ENCODE assay signal across 30 mouse cellular contexts in the genomic region with DNA sequence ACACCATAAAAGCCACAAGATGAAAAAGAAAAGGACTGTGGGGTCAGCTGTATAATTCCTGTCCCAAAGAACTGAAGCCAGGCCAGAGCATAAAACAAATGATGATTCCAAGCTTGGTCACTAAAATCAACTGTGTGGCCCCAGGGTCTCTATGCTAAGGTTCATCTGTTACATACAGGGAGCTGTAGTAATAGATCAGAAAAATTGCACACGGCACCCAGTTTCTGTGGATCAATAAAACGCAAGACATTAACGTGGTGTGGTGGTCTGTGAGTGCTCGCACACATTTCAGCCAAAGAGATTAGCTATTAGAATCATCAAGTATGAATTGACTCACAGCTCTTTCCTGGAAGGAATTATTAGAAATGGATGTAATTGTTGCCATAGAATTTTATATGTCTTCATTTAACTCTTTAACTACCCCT. TPM values are rescaled to one million over a fixed set of nuclear protein-coding genes. Genes with fewer than 3 reads are reported as not detected.
DNase-seq lines count a peak whose midpoint lies in the region; ATAC-seq lines count a peak whose summit lies in the region.
"Had no signal": no experiment of that assay in that cellular context is flagged by ENCODE, and none has a peak within 500 bp of the region (broad histone marks: within the 10 kb centered on the region; RNA-seq: fewer than 3 reads in every experiment).

No protein-coding gene starts in this region.

- no peaks in the 10 kb centered on the region for H3K27me3 ChIP-seq in hindbrain, embryonic 12.5 days
- H3K27me3 ChIP-seq in hindbrain, embryonic 16.5 days (replicated peaks; ENCODE audit: control insufficient read depth, insufficient read depth, low read length): no peaks in the 10 kb centered on the region
- no peaks in the 10 kb centered on the region for H3K27me3 ChIP-seq in neural tube, embryonic 11.5 days (ENCODE audit: control insufficient read depth, insufficient read depth, low read length)
- H3K27me3 ChIP-seq: CH12.LX; embryonic facial prominence, embryonic 13.5 days; heart, embryonic 12.5 days; limb, embryonic 13.5 days; lung, embryonic 15.5 days; stomach, embryonic 15.5 days had no signal

- H3K27ac ChIP-seq in hindbrain, embryonic 12.5 days: peak overlapping the region; percentile 60; the same call in 1 of the 2 replicates
- no peak overlapping the region for H3K27ac ChIP-seq in hindbrain, embryonic 16.5 days (ENCODE audit: low read depth, low read length)
- peak overlapping the region; percentile 11; the same call in 1 of the 2 replicates for H3K27ac ChIP-seq in neural tube, embryonic 11.5 days (ENCODE audit: low read depth, low read length)
- H3K27ac ChIP-seq: embryonic facial prominence, embryonic 13.5 days; forebrain, embryonic 10.5 days; gastrocnemius, adult 2 months; heart, adult 2 months; limb, embryonic 13.5 days; lung, embryonic 15.5 days; stomach, embryonic 15.5 days had no signal

- 80% methylated on average over 4 of the region's 4 CpGs for WGBS in hindbrain, embryonic 12.5 days
- WGBS in hindbrain, embryonic 16.5 days: 58% methylated on average over 4 of the region's 4 CpGs
- 66% methylated on average over 4 of the region's 4 CpGs for WGBS in neural tube, embryonic 11.5 days

- no peak overlapping the region for H3K9ac ChIP-seq in hindbrain, embryonic 12.5 days
- no peak overlapping the region for H3K9ac ChIP-seq in hindbrain, embryonic 16.5 days (ENCODE audit: low read depth, low read length)
- H3K9ac ChIP-seq in neural tube, embryonic 11.5 days (ENCODE audit: low read length): no peak overlapping the region
- H3K9ac ChIP-seq: embryonic facial prominence, embryonic 13.5 days; heart, embryonic 12.5 days; limb, embryonic 13.5 days; lung, embryonic 15.5 days; stomach, embryonic 15.5 days had no signal

- no peak overlapping the region for H3K4me3 ChIP-seq in hindbrain, embryonic 12.5 days
- H3K4me3 ChIP-seq in hindbrain, embryonic 16.5 days (ENCODE audit: low read length): no peak overlapping the region
- no peak overlapping the region for H3K4me3 ChIP-seq in neural tube, embryonic 11.5 days (ENCODE audit: low read depth, low read length)
- H3K4me3 ChIP-seq: embryonic facial prominence, embryonic 13.5 days; forebrain, embryonic 10.5 days; gastrocnemius, adult 2 months; heart, adult 2 months; heart, embryonic 12.5 days; limb, embryonic 13.5 days; lung, embryonic 15.5 days; stomach, embryonic 15.5 days had no signal

- H3K9me3 ChIP-seq in hindbrain, embryonic 12.5 days (replicated peaks): no peaks in the 10 kb centered on the region
- H3K9me3 ChIP-seq in hindbrain, embryonic 16.5 days (ENCODE audit: control insufficient read depth, low read length): no peaks in the 10 kb centered on the region
- no peaks in the 10 kb centered on the region for H3K9me3 ChIP-seq in neural tube, embryonic 11.5 days (ENCODE audit: control insufficient read depth, low read length)
- H3K9me3 ChIP-seq: embryonic facial prominence, embryonic 13.5 days; forebrain, embryonic 10.5 days; heart, embryonic 12.5 days; limb, embryonic 13.5 days; lung, embryonic 15.5 days; stomach, embryonic 15.5 days had no signal

- ATAC-seq in hindbrain, embryonic 12.5 days (ENCODE audit: low FRiP score): 0 out of 2 replicates have a peak, but pooled peaks have one; percentile 22
- no peak for ATAC-seq in hindbrain, embryonic 16.5 days
- ATAC-seq in neural tube, embryonic 11.5 days (ENCODE audit: insufficient read depth, low FRiP score, low TSS enrichment): 0 out of 2 replicates have a peak, but pooled peaks have one; percentile 26
- ATAC-seq in activated CD4-positive, CD25-positive, alpha-beta regulatory T cell, adult 4 months: no peak
- ATAC-seq: inflammation-experienced regulatory T-cells, adult 6 months had no signal

- H3K36me3 ChIP-seq in hindbrain, embryonic 12.5 days: no peaks in the 10 kb centered on the region
- H3K36me3 ChIP-seq in hindbrain, embryonic 16.5 days (ENCODE audit: control insufficient read depth, insufficient read depth, low read length): no peaks in the 10 kb centered on the region
- no peaks in the 10 kb centered on the region for H3K36me3 ChIP-seq in neural tube, embryonic 11.5 days (ENCODE audit: control insufficient read depth, insufficient read depth, low read length)
- H3K36me3 ChIP-seq: embryonic facial prominence, embryonic 13.5 days; forebrain, embryonic 10.5 days; heart, embryonic 12.5 days; limb, embryonic 13.5 days; lung, embryonic 15.5 days; stomach, embryonic 15.5 days had no signal

- H3K4me2 ChIP-seq in hindbrain, embryonic 12.5 days (replicated peaks): no peak overlapping the region
- no peak overlapping the region for H3K4me2 ChIP-seq in hindbrain, embryonic 16.5 days (ENCODE audit: low read length)
- H3K4me2 ChIP-seq in neural tube, embryonic 11.5 days (ENCODE audit: low read depth): no peak overlapping the region
- H3K4me2 ChIP-seq: embryonic facial prominence, embryonic 13.5 days; heart, embryonic 12.5 days; limb, embryonic 13.5 days; liver, embryonic 11.5 days; lung, embryonic 15.5 days; stomach, embryonic 15.5 days had no signal

- DNase-seq in embryo, embryonic 11 days: peak; percentile 6
- DNase-seq in embryo, embryonic 9.5 days (ENCODE audit: extremely low spot score): no peak
- peak; percentile 37 for DNase-seq in neural tube, embryonic 11.5 days (ENCODE audit: low spot score)
- DNase-seq in neural tube, embryonic 10.5 days (ENCODE audit: extremely low spot score, low spot score): no peak
- DNase-seq in layer of hippocampus, postnatal 36 days: no peak
- DNase-seq: adrenal gland, adult 8-10 months; cerebellum, adult 8-10 months; cerebellum, postnatal 36 days; gastrocnemius, adult 2 months; gastrocnemius, postnatal 36 days; heart, adult 2 months; heart, postnatal 4 days; kidney, adult 11 months; kidney, postnatal 14 days; right cerebral cortex, postnatal 25 days had no signal

- H3K4me1 ChIP-seq in hindbrain, embryonic 12.5 days: peaks cover 7% of the 10 kb centered on the region; the same call in 1 of the 2 replicates
- peaks cover 4% of the 10 kb centered on the region; the same call in 1 of the 2 replicates for H3K4me1 ChIP-seq in hindbrain, embryonic 16.5 days (ENCODE audit: control insufficient read depth, insufficient read depth, low read depth, low read length)
- H3K4me1 ChIP-seq in neural tube, embryonic 11.5 days (ENCODE audit: control insufficient read depth, insufficient read depth, low read length): 0 out of 2 replicates have a peak, but pooled peaks cover 3% of the 10 kb centered on the region
- H3K4me1 ChIP-seq: embryonic facial prominence, embryonic 13.5 days; heart, embryonic 12.5 days; limb, embryonic 13.5 days; lung, embryonic 15.5 days; stomach, embryonic 15.5 days had no signal

RNA-seq across cellular contexts. Expression of a gene that starts 43.7 kb away (rescaled TPM):
- polyA plus RNA-seq in hindbrain, embryonic 12.5 days (2016; fragmentation: Nextera tagmentation; extraction: Ambion mirVana): 29.6 and 29.9 TPM in 2 replicates
- polyA plus RNA-seq in hindbrain, embryonic 16.5 days (2015; fragmentation: Nextera tagmentation; extraction: Ambion mirVana): 67.3 and 69.8 TPM in 2 replicates
- polyA plus RNA-seq in neural tube, embryonic 11.5 days (2014; fragmentation: Nextera tagmentation; extraction: Ambion mirVana): 20.6 and 24.1 TPM in 2 replicates
- 1 to 10 TPM; 8.5 to 8.6 TPM for total RNA-seq in layer of hippocampus, postnatal 36 days (2021)
- under 1 TPM in 1 of 2 experiments, not detected in 1; 0.22 TPM for polyA plus RNA-seq in activated CD4-positive, CD25-positive, alpha-beta regulatory T cell, adult 4 months (2017; shearing (Covaris generic))
- total RNA-seq: CH12.LX; gastrocnemius, adult 2 months; gastrocnemius, postnatal 36 days; megakaryocyte progenitor cell, adult 5-6 weeks; neutrophil, adult 5-6 weeks had no signal
- polyA plus RNA-seq: C2C12; heart, adult 2 months; inflammation-experienced regulatory T-cells, adult 6 months had no signal

Comparison
In these comparisons a context has a peak if more than half of its experiments do, and no peak if none do; other contexts are left out.
1. DNase-seq: peak in embryo, embryonic 11 days (single experiment) and neural tube, embryonic 11.5 days (single experiment); none in embryo, embryonic 9.5 days (single experiment), neural tube, embryonic 10.5 days (single experiment) and layer of hippocampus, postnatal 36 days (0 of 2).
2. ATAC-seq: peak in hindbrain, embryonic 12.5 days (single experiment) and neural tube, embryonic 11.5 days (single experiment); none in hindbrain, embryonic 16.5 days (single experiment) and activated CD4-positive, CD25-positive, alpha-beta regulatory T cell, adult 4 months (single experiment).
3. RNA of a gene that starts 43.7 kb away (polyA plus RNA-seq): 67.3 to 69.8 TPM in hindbrain, embryonic 16.5 days, 29.6 to 29.9 TPM in hindbrain, embryonic 12.5 days and 20.6 to 24.1 TPM in neural tube, embryonic 11.5 days; 0.22 TPM in activated CD4-positive, CD25-positive, alpha-beta regulatory T cell, adult 4 months; every median in the first group is over 10 times any median in the second.